Mouse (Mus musculus) liver, embryonic 11.5 days (tissue): ENCODE measurements around the gene Pum2. TPM values are rescaled to one million over a fixed set of nuclear protein-coding genes. Genes with fewer than 3 reads are reported as not detected.
"Not testable (repeated sequence)": the region's sequence is repeated elsewhere in the genome, so short reads cannot be mapped to it uniquely, and the experiment has no call there.

ENCODE experiments used
- ATAC-seq: fragments of 200-750 bp; cut with Nextera tagmentation; replicated peaks from 2 replicates; pipeline ENCODE4 v1.8.0; 2017; ENCODE audit warnings: moderate number of reproducible peaks, mild to moderate bottlenecking, moderate TSS enrichment, moderate library complexity; ENCODE audit not compliant: low FRiP score
- DNase-seq: peaks from one replicate; pipeline ENCODE4 v3.0.0-alpha.2; 2017; ENCODE audit warnings: low spot score
- H3K27ac ChIP-seq: fragments of 300-500 bp; sonication (generic); 2 replicates; pipeline ENCODE4 v1.5.1; 2014; ENCODE audit warnings: mild to moderate bottlenecking, low read depth, low read length, control low read depth
- H3K27me3 ChIP-seq: fragments of 300-500 bp; sonication (generic); replicated peaks from 2 replicates; pipeline ENCODE4 v1.6.1; 2014; ENCODE audit warnings: low read length, mixed read lengths; ENCODE audit not compliant: control insufficient read depth, insufficient read depth
- H3K36me3 ChIP-seq: fragments of 300-500 bp; sonication (generic); 2 replicates; pipeline ENCODE4 v1.6.1; 2014; ENCODE audit warnings: mild to moderate bottlenecking, low read length, moderate library complexity, mixed read lengths; ENCODE audit not compliant: control insufficient read depth, insufficient read depth
- H3K4me1 ChIP-seq: fragments of 300-500 bp; sonication (generic); replicated peaks from 2 replicates; pipeline ENCODE4 v1.6.1; 2014; ENCODE audit warnings: low read length, mixed read lengths; ENCODE audit not compliant: control insufficient read depth, insufficient read depth
- H3K4me2 ChIP-seq: fragments of 300-500 bp; sonication (generic); 2 replicates; pipeline ENCODE4 v1.6.1; 2014; ENCODE audit warnings: mild to moderate bottlenecking, control low read depth, moderate library complexity
- H3K4me3 ChIP-seq: fragments of 300-500 bp; sonication (generic); 2 replicates; pipeline ENCODE4 v1.5.1; 2014; ENCODE audit warnings: low read depth, low read length, control low read depth
- H3K9ac ChIP-seq: fragments of 300-500 bp; sonication (generic); 2 replicates; pipeline ENCODE4 v1.6.1; 2014; ENCODE audit warnings: low read depth, low read length, control low read depth
- H3K9me3 ChIP-seq: fragments of 300-500 bp; sonication (generic); 2 replicates; pipeline ENCODE4 v1.6.1; 2016; ENCODE audit warnings: low read length, inconsistent platforms, mixed read lengths; ENCODE audit not compliant: control insufficient read depth
- WGBS: fragments of 180-500 bp; shearing (Covaris S2); extraction: QIAGEN DNeasy Blood & Tissue Kit; methylation state at CpG from one replicate; pipeline ENCODE4 v1.1.7; 2014; 5-methylcytosine and 5-hydroxymethylcytosine counted together
- polyA plus RNA-seq: library from polyadenylated mRNA; unstranded; fragments of >200 nt; fragmentation: Nextera tagmentation; extraction: Ambion mirVana; gene quantifications from 2 replicates; pipeline ENCODE4 v1.2.1, GENCODE M21; 2014

Pum2 gene
- polyA plus RNA-seq, 1 experiment from 2014 or later: 47.3 TPM

DNA sequence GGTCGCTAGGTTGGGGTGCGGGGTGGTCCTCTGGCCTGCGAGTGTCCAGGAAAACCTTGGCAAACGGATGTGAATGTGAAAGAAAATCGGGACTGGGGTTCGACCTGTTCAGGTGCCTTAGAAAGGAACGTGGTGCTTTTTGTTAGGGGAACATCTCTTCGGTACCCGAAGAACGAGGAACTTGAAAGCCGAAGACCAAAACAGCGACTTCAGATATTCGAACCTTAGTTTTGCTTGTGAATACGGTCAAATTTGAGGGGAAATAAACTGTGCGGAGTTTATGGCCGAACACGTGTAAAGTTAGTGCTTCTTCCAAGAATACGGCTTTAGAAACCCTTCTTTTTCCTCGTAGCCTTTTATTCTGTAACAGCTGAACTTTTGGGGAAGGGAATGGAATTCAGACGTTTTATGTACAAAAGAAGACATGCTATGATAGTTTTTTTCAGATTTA lies 982 bp downstream of the Pum2 start:
- H3K36me3 ChIP-seq: 0 out of 2 replicates have a peak, but pooled peaks cover under 1% of the 10 kb centered on the region
- H3K27me3 ChIP-seq: no peaks in the 10 kb centered on the region
- H3K4me2 ChIP-seq: peak overlapping the region; percentile 86
- H3K27ac ChIP-seq: peak overlapping the region; percentile 95
- under 1% methylated on average over 20 of the region's 20 CpGs for WGBS
- peak overlapping the region; percentile 97 for H3K9ac ChIP-seq
- ATAC-seq (no peak), DNase-seq (no peak)
- H3K4me1 ChIP-seq: peaks cover 12% of the 10 kb centered on the region
- H3K9me3 ChIP-seq: no peaks in the 10 kb centered on the region
- H3K4me3 ChIP-seq: peak overlapping the region; percentile 90

GRCm38 (mm10) chr12:8675361-8675760 lies 1.4 kb downstream of the Pum2 start:
- 1% methylated on average over 7 of the region's 7 CpGs for WGBS
- Histone ChIP-seq H3K4me2 (peak overlapping the region; percentile 86), H3K27ac (no peak overlapping the region), H3K4me3 (peak overlapping the region; percentile 90), H3K9me3 (no peaks in the 10 kb centered on the region), H3K27me3 (no peaks in the 10 kb centered on the region), H3K4me1 (peaks cover 12% of the 10 kb centered on the region), H3K9ac (peak overlapping the region; percentile 97), H3K36me3 (0 out of 2 replicates have a peak, but pooled peaks cover 2% of the 10 kb centered on the region)
- DNase-seq (no peak), ATAC-seq (no peak)

DNA sequence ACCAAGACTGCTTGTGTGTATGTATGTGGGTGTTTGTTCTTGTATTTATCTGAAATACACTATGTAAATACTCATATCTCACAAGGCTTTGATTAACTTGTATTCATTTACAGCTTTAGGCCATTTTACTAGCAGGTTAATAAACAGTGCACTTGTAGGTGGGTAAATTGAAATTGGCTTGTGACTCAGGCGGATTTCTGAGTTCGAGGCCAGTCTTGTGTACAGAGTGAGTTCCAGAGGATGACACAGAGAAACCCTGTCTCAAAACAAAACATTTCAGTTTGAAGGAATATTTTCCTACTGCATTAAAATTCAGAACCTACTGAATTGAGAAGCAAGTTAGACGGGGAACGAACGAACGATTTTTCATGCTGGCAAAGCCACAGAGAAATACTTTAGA lies 2.4 kb downstream of the Pum2 start:
- no peak for ATAC-seq
- 79% methylated on average over 6 of the region's 6 CpGs for WGBS
- DNase-seq: no peak
- Histone ChIP-seq H3K9me3 (no peaks in the 10 kb centered on the region), H3K4me2 (peak overlapping the region; percentile 86), H3K27me3 (no peaks in the 10 kb centered on the region), H3K27ac (no peak overlapping the region), H3K36me3 (0 out of 2 replicates have a peak, but pooled peaks cover 2% of the 10 kb centered on the region), H3K9ac (no peak overlapping the region), H3K4me3 (peak overlapping the region; percentile 30), H3K4me1 (peaks cover 12% of the 10 kb centered on the region)

GRCm38 (mm10) chr12:8677926-8678325 lies 4.0 kb downstream of the Pum2 start:
- peaks cover 12% of the 10 kb centered on the region for H3K4me1 ChIP-seq
- no peak overlapping the region for H3K9ac ChIP-seq
- ATAC-seq (no peak), DNase-seq (no peak)
- no peak overlapping the region for H3K4me3 ChIP-seq
- no peak overlapping the region for H3K27ac ChIP-seq
- no peak overlapping the region for H3K4me2 ChIP-seq
- no peaks in the 10 kb centered on the region for H3K27me3 ChIP-seq
- 0 out of 2 replicates have a peak, but pooled peaks cover 2% of the 10 kb centered on the region for H3K36me3 ChIP-seq
- no peaks in the 10 kb centered on the region for H3K9me3 ChIP-seq

GRCm38 (mm10) chr12:8684200-8684599 lies 10.3 kb downstream of the Pum2 start:
- Histone ChIP-seq H3K4me3 (no peak overlapping the region), H3K9me3 (no peaks in the 10 kb centered on the region), H3K27ac (no peak overlapping the region), H3K4me2 (peak overlapping the region; percentile 20; the same call in 1 of the 2 replicates), H3K9ac (no peak overlapping the region; the same call in 1 of the 2 replicates), H3K36me3 (peaks cover 2% of the 10 kb centered on the region; the same call in 1 of the 2 replicates), H3K27me3 (no peaks in the 10 kb centered on the region), H3K4me1 (peaks cover 6% of the 10 kb centered on the region)
- DNase-seq (no peak), ATAC-seq (peak; percentile 79)
- 53% methylated on average over 1 of the region's 1 CpGs for WGBS

DNA sequence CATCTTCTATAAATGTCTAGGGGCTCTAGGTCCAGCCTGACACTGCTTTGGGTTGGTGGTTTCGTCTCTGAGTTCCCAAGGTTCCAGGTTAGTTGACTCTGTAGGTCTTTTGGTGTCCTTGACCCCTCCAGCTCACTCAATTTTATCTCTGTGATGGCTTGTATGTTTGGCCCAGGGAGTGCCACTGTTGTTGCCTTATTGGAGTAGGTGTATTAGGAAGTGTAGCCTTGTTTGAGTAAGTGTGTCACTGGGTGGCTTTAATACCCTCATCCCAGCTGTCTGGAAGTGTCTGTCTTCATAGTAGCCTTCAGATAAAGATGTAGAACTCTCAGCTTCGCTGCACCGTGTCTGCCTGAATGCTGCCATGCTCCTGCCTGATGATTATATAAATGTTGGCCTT lies 11.1 kb downstream of the Pum2 start:
- DNase-seq: no peak
- Histone ChIP-seq H3K27me3 (no peaks in the 10 kb centered on the region), H3K4me3 (no peak overlapping the region), H3K36me3 (peaks cover under 1% of the 10 kb centered on the region; the same call in 1 of the 2 replicates), H3K27ac (no peak overlapping the region), H3K4me2 (no peak overlapping the region), H3K4me1 (peaks cover 6% of the 10 kb centered on the region), H3K9ac (no peak overlapping the region), H3K9me3 (no peaks in the 10 kb centered on the region)
- ATAC-seq: no peak
- WGBS: 88% methylated on average over 3 of the region's 3 CpGs

DNA sequence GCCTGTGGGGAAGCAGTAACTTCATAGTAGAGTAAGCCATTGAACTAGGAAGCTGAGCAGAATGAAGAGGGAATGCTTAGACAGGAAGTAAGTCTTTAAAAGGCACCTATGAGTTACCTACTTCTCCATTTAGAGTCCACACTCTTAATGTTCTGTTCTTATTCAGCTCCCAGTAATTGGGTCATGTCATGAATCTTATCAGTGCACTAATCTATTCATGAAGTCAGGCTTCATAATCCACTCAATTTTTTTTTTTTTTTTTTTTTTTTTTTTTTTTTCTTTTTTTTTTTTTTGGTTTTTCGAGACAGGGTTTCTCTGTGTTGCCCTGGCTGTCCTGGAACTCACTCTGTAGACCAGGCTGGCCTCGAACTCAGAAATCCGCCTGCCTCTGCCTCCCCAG lies 15.9 kb downstream of the Pum2 start:
- not testable (repeated sequence) for H3K27ac ChIP-seq, H3K9ac ChIP-seq, H3K36me3 ChIP-seq, H3K27me3 ChIP-seq, DNase-seq, H3K4me2 ChIP-seq, ATAC-seq, H3K4me3 ChIP-seq, H3K4me1 ChIP-seq, H3K9me3 ChIP-seq
- WGBS: 89% methylated on average over 3 of the region's 3 CpGs

DNA sequence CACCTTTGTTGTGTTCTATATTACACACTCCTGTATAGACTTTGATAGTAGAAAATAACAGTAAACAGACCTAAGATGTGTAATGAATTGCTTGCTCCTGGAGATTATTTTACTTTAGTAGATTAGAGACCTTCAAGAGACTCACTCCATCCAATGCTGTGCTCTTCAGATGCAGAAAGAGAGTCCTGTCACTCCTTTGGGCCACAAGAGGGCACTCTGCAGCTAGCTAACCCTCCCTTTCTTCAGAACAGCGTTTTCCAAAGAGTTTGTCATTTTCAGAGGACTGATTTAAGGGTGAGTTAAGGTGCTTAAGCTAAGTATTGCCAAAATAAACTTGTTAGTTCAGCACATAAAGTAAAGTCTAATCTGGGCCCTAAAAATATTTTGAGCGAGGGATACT lies 25.0 kb downstream of the Pum2 start:
- DNase-seq (no peak), ATAC-seq (peak; percentile 41; the same call in 1 of the 2 replicates)
- H3K36me3 ChIP-seq: peaks cover 3% of the 10 kb centered on the region; the same call in 1 of the 2 replicates
- H3K4me1 ChIP-seq: peaks cover 1% of the 10 kb centered on the region; the same call in 1 of the 2 replicates
- no peak overlapping the region for H3K9ac ChIP-seq
- no peak overlapping the region for H3K27ac ChIP-seq
- no peaks in the 10 kb centered on the region for H3K9me3 ChIP-seq
- no peak overlapping the region for H3K4me2 ChIP-seq
- no peaks in the 10 kb centered on the region for H3K27me3 ChIP-seq
- no peak overlapping the region for H3K4me3 ChIP-seq
- 72% methylated on average over 2 of the region's 2 CpGs for WGBS

DNA sequence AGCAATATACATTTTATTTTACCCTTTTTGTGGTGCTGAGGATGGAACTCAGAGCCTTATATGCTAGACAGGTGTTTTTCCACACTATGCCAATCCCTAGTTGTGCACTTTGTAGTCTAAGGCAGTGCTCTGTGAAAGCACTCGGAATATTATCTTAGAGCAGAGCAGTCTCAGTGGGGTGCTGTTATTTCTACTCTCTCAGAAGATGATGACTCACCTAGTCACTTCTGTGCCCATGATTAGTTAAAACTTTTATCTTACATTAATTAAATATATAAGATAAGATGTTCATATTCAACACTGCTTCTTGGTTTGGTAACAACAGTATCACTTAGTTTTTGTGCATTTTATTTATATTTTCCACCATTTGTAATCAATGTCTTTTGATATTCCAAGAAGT lies 30.1 kb downstream of the Pum2 start:
- Histone ChIP-seq H3K27me3 (no peaks in the 10 kb centered on the region), H3K4me3 (no peak overlapping the region), H3K9me3 (no peaks in the 10 kb centered on the region), H3K36me3 (peaks cover 6% of the 10 kb centered on the region; the same call in 1 of the 2 replicates), H3K9ac (no peak overlapping the region), H3K27ac (no peak overlapping the region), H3K4me2 (no peak overlapping the region), H3K4me1 (no peaks in the 10 kb centered on the region)
- WGBS: 67% methylated on average over 1 of the region's 1 CpGs
- ATAC-seq (no peak), DNase-seq (no peak)
